Mouse (Mus musculus) CH12.LX (cell line): ENCODE measurements around the gene Ttll6. TPM values are rescaled to one million over a fixed set of nuclear protein-coding genes. Genes with fewer than 3 reads are reported as not detected.
"Not testable (repeated sequence)": the region's sequence is repeated elsewhere in the genome, so short reads cannot be mapped to it uniquely, and the experiment has no call there.

ENCODE experiments used
- DNase-seq: peaks from one replicate; pipeline ENCODE4 v3.0.0-alpha.2; 2013; ENCODE audit errors: extremely low read depth
- H3K27ac ChIP-seq: 2 replicates; pipeline ENCODE4 v1.5.1; 2012; ENCODE audit warnings: low read depth, mild to moderate bottlenecking, control low read depth, moderate library complexity; ENCODE audit not compliant: insufficient read depth
- H3K27me3 ChIP-seq: replicated peaks from 2 replicates; pipeline ENCODE3; 2012; ENCODE audit warnings: inconsistent platforms
- H3K36me3 ChIP-seq, 2 experiments: replicated peaks in 1 of 2; 2 replicates each; pipeline versions ENCODE3 to v1.6.1; 2012; ENCODE audit warnings: inconsistent platforms in 1 of 2, low read length in 1 of 2, mild to moderate bottlenecking in 1 of 2, mixed read lengths in 1 of 2, moderate library complexity in 1 of 2; ENCODE audit not compliant: control insufficient read depth in 1 of 2, insufficient read depth in 1 of 2
- H3K4me1 ChIP-seq, 2 experiments: 2 replicates each; pipeline ENCODE4 v1.6.1; 2012; ENCODE audit warnings: inconsistent platforms in 1 of 2, moderate library complexity in 1 of 2; ENCODE audit not compliant: insufficient read depth in 2 of 2, control insufficient read depth in 1 of 2
- H3K4me2 ChIP-seq: 2 replicates; pipeline ENCODE4 v1.6.1; 2012; ENCODE audit warnings: low read depth, mild to moderate bottlenecking, control low read depth; ENCODE audit not compliant: poor library complexity, insufficient read depth, severe bottlenecking
- H3K4me3 ChIP-seq, 3 experiments: fragments of 150-350 bp in 1 of 3; sonication (generic) in 1 of 3; replicated peaks in 1 of 3; 2 replicates each; pipeline versions ENCODE3 to v1.5.1; 2011 to 2012; ENCODE audit warnings: low read depth in 2 of 3, low read length in 2 of 3, mild to moderate bottlenecking in 2 of 3, moderate library complexity in 2 of 3, control low read depth in 1 of 3, improper control_type of control experiment in 1 of 3, inconsistent platforms in 1 of 3, mixed read lengths in 1 of 3; ENCODE audit not compliant: poor library complexity in 1 of 3
- H3K79me2 ChIP-seq: replicated peaks from 2 replicates; pipeline ENCODE4 v1.6.1; 2012; ENCODE audit warnings: mild to moderate bottlenecking, moderate library complexity; ENCODE audit not compliant: control insufficient read depth, poor library complexity, insufficient read depth, severe bottlenecking; ENCODE audit errors: extremely low read depth
- H3K9ac ChIP-seq: 2 replicates; pipeline ENCODE4 v1.6.1; 2012; ENCODE audit warnings: low read depth, mild to moderate bottlenecking, control low read depth, moderate library complexity; ENCODE audit not compliant: insufficient read depth
- H3K9me3 ChIP-seq: replicated peaks from 2 replicates; pipeline ENCODE3; 2012; ENCODE audit warnings: low read length, inconsistent platforms, mixed read lengths
- CHD2 ChIP-seq: IDR thresholded peaks from 2 replicates; pipeline ENCODE4 v1.6.1; 2011; ENCODE audit warnings: low read length, improper control_type of control experiment
- CTCF ChIP-seq, 2 experiments: IDR thresholded peaks in 1 of 2; conservative IDR thresholded peaks in 1 of 2; 2 replicates each; pipeline ENCODE4 v1.5.1; 2011 to 2012; ENCODE audit warnings: low read depth in 2 of 2, low read length in 2 of 2, improper control_type of control experiment in 1 of 2, inconsistent platforms in 1 of 2, mild to moderate bottlenecking in 1 of 2, moderate library complexity in 1 of 2
- ELF1 ChIP-seq: IDR thresholded peaks from 2 replicates; pipeline ENCODE4 v1.6.1; 2014; ENCODE audit warnings: low read depth, mild to moderate bottlenecking, inconsistent platforms, low read length, improper control_type of control experiment
- IRF4 ChIP-seq: IDR thresholded peaks from 2 replicates; pipeline ENCODE4 v1.6.1; 2014; ENCODE audit warnings: low read depth, mild to moderate bottlenecking, inconsistent platforms, low read length, improper control_type of control experiment
- MAX ChIP-seq: IDR thresholded peaks from 2 replicates; pipeline ENCODE4 v1.6.1; 2011; ENCODE audit warnings: low read length, improper control_type of control experiment
- MAZ ChIP-seq: IDR thresholded peaks from 2 replicates; pipeline ENCODE4 v1.6.1; 2012; ENCODE audit warnings: low read depth, mild to moderate bottlenecking, inconsistent platforms, low read length, improper control_type of control experiment, moderate library complexity
- MEF2A ChIP-seq: IDR thresholded peaks from 2 replicates; pipeline ENCODE4 v1.6.1; 2014; ENCODE audit warnings: low read depth, mild to moderate bottlenecking, inconsistent platforms, low read length, improper control_type of control experiment, borderline replicate concordance
- NELFE ChIP-seq: IDR thresholded peaks from 2 replicates; pipeline ENCODE4 v1.6.1; 2011; ENCODE audit warnings: low read depth, low read length, improper control_type of control experiment
- NRF1 ChIP-seq: IDR thresholded peaks from 2 replicates; pipeline ENCODE4 v1.6.1; 2014; ENCODE audit warnings: low read depth, mild to moderate bottlenecking, inconsistent platforms, low read length, improper control_type of control experiment, moderate library complexity
- PAX5 ChIP-seq: IDR thresholded peaks from 2 replicates; pipeline ENCODE4 v1.6.1; 2012; ENCODE audit warnings: low read length, inconsistent platforms, mixed read lengths
- POLR2A ChIP-seq: IDR thresholded peaks from 2 replicates; pipeline ENCODE4 v1.6.1; 2011; ENCODE audit warnings: low read depth, mild to moderate bottlenecking, improper control_type of control experiment, low read length
- POLR2AphosphoS2 ChIP-seq: IDR thresholded peaks from 2 replicates; pipeline ENCODE4 v1.6.1; 2011; ENCODE audit warnings: low read depth, low read length, improper control_type of control experiment
- RAD21 ChIP-seq: IDR thresholded peaks from 2 replicates; pipeline ENCODE4 v1.6.1; 2011; ENCODE audit warnings: low read depth, mild to moderate bottlenecking, low read length, improper control_type of control experiment, moderate library complexity
- SIN3A ChIP-seq: IDR thresholded peaks from 2 replicates; pipeline ENCODE4 v1.6.1; 2012; ENCODE audit warnings: low read length, improper control_type of control experiment, inconsistent platforms
- SMC3 ChIP-seq: IDR thresholded peaks from 2 replicates; pipeline ENCODE4 v1.6.1; 2011; ENCODE audit warnings: low read depth, low read length, improper control_type of control experiment
- TBP ChIP-seq: conservative IDR thresholded peaks from 2 replicates; pipeline ENCODE4 v1.6.1; 2011; ENCODE audit warnings: low read depth, low read length, improper control_type of control experiment
- USF1 ChIP-seq: IDR thresholded peaks from 2 replicates; pipeline ENCODE4 v1.6.1; 2014; ENCODE audit warnings: low read depth, mild to moderate bottlenecking, inconsistent platforms, low read length, improper control_type of control experiment
- USF2 ChIP-seq: conservative IDR thresholded peaks from 2 replicates; pipeline ENCODE4 v1.6.1; 2011; ENCODE audit warnings: low read depth, low read length, improper control_type of control experiment
- ZNF384 ChIP-seq: IDR thresholded peaks from 2 replicates; pipeline ENCODE4 v1.6.1; 2012; ENCODE audit warnings: low read depth, low read length, improper control_type of control experiment, inconsistent platforms
- dilution Hi-C: fragments of 300-500 bp; cut with MboI; formaldehyde crosslinking; loops from 2 replicates; pipeline ENCODE4 v1.14.3; 2020; ENCODE audit warnings: low sequenced_read_pairs; ENCODE audit not compliant: extremely low pct_unique_long_range_greater_than_20kb, extremely low pct_ligation_motif_present
- in situ Hi-C: fragments of 300-500 bp; cut with MboI; formaldehyde crosslinking; loops from 3 replicates; pipeline ENCODE4 v1.14.3; 2019; ENCODE audit warnings: low sequenced_read_pairs, low pct_ligation_motif_present, low pct_unique_long_range_greater_than_20kb, mixed read lengths
- polyA plus RNA-seq: library from polyadenylated mRNA; unstranded; fragments of >175 nt; gene quantifications from 2 replicates; pipeline ENCODE4 v1.2.1, GENCODE M21; 2012; ENCODE audit warnings: low read depth; ENCODE audit not compliant: insufficient read length
- total RNA-seq, 2 experiments: library from RNA; depleted of rRNA; stranded (reverse); fragments of 300-350 nt in 1 of 2; fragments of >200 nt in 1 of 2; gene quantifications; 2 replicates each; pipeline ENCODE4 v1.2.3; 2012 to 2014

Gene Ttll6
- total and polyA plus RNA-seq, 3 experiments: 0.09 TPM; not detected in 2

DNA sequence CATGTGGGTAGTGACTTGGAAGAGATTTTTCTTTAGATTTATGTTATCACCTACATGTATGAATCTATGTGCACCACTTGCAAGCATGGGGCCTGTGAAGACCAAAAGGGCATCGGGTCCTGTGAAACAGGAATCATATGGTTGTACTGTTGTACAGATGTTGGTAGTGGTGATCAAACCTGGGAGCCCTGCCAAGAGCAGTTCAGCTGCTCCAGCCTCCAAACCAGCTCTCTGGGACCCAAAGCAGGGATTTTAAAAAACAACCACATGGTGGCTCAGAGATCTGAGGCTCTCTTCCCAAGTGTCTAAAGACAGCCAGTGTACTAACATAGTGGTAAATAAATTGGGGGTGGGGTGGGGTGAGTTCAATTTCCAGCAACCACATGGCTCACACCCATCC, 25.2 kb upstream of the Ttll6 start:
- H3K4me2 ChIP-seq: no peak overlapping the region
- dilution Hi-C loops (no loop called here), in situ Hi-C loops (no loop called here)
- H3K9me3 ChIP-seq: no peaks in the 10 kb centered on the region
- H3K27ac ChIP-seq: no peak overlapping the region
- H3K9ac ChIP-seq: no peak overlapping the region
- no peak for DNase-seq
- peaks cover 57% of the 10 kb centered on the region for H3K27me3 ChIP-seq
- H3K4me1 ChIP-seq: no peaks in the 10 kb centered on the region
- no peaks in the 10 kb centered on the region for H3K36me3 ChIP-seq
- H3K79me2 ChIP-seq: no peaks in the 10 kb centered on the region
- no peak overlapping the region for H3K4me3 ChIP-seq
- TF ChIP-seq NELFE: no peak
- TF ChIP-seq USF1: no peak
- TF ChIP-seq POLR2AphosphoS2: no peak
- no peak for TF ChIP-seq POLR2A
- no peak for TF ChIP-seq NRF1
- TF ChIP-seq PAX5: no peak
- no peak for TF ChIP-seq MAZ
- no peak for TF ChIP-seq IRF4
- TF ChIP-seq ELF1: no peak
- no peak for TF ChIP-seq TBP
- no peak for TF ChIP-seq CHD2
- TF ChIP-seq SIN3A: no peak
- TF ChIP-seq USF2: no peak
- TF ChIP-seq MEF2A: no peak
- no peak for TF ChIP-seq ZNF384

DNA sequence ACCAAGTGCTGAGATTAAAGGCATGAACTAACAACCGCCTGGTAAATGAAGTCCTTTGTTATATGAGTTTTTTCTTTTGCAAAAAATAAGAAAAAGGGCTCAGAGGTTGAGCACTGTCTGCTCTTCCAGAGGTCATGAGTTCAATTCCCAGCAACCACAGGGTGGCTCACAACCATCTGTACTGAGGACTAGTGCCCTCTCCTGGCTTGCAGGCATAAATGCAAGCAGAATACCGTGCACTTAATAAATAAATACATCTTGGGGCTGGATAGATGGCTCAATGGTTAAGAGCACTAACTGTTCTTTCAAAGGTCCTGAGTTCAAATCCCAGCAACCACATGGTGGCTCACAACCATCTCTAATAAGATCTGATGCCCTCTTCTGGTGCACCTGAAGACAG, 22.6 kb upstream of the Ttll6 start:
- peaks cover 59% of the 10 kb centered on the region for H3K27me3 ChIP-seq
- peak; percentile 28 to 79; a peak in 3 of 4 replicates for TF ChIP-seq CTCF (conservative IDR thresholded peaks at IDR 0.05 in 1 of 2, IDR thresholded peaks at IDR 0.05 in 1 of 2; ENCODE audit: low read depth in 2 of 2, low read length in 2 of 2)
- peak; percentile 57 for TF ChIP-seq SMC3
- TF ChIP-seq RAD21: peak; percentile 20
- 0 out of 2 replicates have a peak, but pooled peaks have one; percentile 16 for TF ChIP-seq MAX
- H3K36me3 ChIP-seq, dilution Hi-C loops, H3K4me1 ChIP-seq, H3K4me3 ChIP-seq, H3K9me3 ChIP-seq, H3K27ac ChIP-seq, in situ Hi-C loops, H3K79me2 ChIP-seq, H3K4me2 ChIP-seq, H3K9ac ChIP-seq: not testable (repeated sequence)
- peak; percentile 32 for DNase-seq
